Mouse (Mus musculus) spleen, postnatal 14 days (tissue): ENCODE results near the gene Riiad1.

Experiments used
- DNase-seq, 2 experiments: peaks; one replicate each; pipeline ENCODE4 v3.0.0; 2021 to 2022; ENCODE audit warnings: low spot score in 2 of 2

Riiad1 gene

DNA sequence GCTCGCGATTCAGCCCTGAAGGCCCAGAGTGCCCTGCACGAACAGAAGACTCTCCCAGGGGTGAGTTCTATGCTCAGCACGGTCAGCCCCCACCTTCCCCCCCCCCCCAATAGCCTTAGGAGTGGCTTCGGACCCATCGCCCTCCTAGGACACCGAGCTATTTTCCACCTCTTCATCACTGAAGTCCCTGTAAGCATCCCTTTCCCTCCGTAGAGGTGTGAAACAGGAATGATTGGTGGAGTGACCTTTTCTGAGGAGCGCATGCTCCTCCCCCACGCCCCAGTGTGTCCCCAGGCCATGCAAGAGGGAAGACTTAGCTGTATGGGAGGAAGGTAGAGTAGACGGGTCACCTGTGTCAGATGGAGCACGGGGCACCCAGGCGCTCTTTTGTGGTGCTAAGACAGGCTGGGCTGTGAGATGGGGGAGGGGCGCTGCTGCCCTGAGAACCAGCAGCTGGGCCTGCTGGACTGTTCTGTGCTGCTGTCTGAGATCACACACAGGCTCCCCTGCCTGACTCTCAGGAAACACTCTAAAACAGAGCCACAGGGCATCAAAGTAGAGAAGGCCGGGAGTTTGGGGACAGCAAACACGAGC, at the start of gene Riiad1:
Gene Riiad1 (minus strand): TSS at position 51 of the 594 bp plus-strand sequence.
- no peak for DNase-seq

DNA sequence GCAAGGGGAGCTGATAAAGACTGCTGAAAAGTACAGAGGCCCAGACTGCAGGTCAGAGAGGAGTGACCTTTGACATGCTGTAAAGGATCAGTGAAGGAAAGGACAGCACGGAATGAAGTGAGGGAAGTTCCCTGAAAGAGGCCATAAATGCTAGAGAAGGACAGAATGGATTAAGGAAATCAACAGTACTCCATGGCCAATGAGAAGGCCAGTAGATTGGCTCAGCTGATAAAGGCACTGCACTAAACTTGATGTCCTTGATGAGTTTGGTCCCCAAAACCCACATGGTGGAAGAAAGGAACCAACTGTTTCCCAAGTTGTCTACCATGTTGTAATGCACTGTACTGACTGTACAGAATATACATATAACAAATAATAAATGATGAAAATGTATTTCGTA, 46.6 kb upstream of the Riiad1 start:
- no peak for DNase-seq

DNA sequence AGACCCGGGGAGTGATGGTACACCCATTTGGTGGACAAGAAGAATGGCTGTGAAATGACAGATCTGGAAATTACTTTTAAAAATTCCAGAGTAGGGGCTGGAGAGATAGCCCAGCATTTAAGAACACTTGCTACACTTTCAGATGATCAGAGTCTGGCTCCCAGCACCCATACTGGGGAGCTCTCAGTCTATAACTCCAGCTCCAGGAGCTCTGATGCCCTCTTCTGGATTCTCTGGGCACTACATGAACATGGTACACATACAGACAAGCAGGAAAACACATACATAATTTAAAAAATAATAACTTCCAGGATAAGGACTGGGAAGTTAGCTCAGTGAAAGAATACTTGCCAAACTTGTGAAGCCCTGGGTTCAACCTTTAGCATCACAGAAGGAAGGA, 26.5 kb upstream of the Riiad1 start:
- no peak for DNase-seq

DNA sequence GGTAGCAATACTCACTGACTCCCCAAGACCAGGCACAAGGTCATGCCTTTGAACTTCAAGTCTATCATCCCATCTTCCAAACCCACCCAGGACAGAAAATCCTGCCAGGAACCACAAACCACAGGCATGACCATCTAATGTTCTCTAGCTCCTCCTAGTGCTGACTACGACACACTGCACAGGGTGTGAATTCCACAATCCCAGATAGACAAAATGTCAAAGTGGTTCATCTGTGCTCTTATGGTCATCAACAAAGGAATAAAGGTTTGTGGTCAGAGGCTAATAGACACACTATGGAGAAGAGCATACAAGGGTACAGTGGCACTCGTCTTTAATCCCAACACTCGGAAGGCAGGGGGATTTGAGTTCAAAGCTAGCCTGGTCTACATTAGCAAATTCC, 22.1 kb upstream of the Riiad1 start:
- no peak for DNase-seq

DNA sequence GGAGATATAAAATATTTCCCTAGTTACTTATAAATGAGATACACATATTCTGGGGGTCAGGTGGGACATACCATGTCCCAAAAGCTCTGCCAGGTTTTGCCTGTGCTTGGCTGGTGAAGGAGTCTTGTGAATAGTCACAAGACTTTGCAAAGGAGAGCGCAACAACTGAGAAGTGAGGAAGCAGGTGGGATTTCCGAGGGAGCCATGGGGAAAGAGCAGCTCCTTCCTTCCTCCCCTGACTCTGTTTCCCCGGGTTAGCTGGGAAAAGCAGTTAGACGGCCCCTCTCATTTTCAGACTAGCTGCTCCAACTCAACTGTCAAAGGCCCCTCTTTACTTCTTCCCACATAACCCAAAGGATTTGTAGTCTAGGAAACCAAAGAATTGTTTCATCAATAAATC, 17.0 kb upstream of the Riiad1 start:
- DNase-seq = no peak

DNA sequence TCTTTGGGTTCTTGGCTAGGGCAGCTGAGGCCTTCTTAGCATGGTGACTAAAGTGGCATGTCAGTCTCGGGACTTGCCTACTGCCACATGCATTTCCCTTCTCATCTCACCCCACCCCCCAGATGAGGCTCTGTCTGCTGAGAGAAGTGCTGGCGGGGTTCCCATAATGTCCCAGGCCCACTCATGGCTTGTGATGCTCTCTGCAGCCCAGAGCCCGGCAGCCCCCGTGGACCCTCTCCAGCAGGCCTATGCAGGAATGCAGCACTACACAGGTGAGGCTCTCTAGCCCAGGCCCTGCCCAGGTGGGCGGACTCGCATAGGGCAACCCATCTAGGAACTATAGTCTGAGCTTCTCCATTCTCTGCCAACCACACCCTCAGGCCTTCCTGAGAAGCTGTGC, 7.4 kb upstream of the Riiad1 start:
- no peak for DNase-seq

DNA sequence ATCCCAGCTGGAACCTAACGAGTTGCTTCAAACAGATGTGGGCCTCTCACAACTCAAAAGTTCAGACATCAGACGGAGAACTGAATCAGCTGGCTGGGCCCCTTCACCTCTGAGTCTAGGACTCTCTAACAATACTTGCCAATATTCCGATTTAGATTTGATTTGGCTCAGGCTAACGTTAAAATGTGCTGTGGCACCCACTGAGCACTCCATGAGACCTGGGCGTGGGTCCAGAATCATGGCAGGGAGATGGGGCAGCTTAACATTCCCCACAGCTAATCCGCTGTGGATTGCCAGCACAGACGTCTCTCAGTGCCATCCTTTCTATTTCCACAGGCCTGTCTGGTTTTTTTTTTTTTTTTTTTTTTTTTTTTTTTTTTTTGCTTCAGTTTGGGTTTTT, 5.8 kb upstream of the Riiad1 start:
- no peak for DNase-seq

DNA sequence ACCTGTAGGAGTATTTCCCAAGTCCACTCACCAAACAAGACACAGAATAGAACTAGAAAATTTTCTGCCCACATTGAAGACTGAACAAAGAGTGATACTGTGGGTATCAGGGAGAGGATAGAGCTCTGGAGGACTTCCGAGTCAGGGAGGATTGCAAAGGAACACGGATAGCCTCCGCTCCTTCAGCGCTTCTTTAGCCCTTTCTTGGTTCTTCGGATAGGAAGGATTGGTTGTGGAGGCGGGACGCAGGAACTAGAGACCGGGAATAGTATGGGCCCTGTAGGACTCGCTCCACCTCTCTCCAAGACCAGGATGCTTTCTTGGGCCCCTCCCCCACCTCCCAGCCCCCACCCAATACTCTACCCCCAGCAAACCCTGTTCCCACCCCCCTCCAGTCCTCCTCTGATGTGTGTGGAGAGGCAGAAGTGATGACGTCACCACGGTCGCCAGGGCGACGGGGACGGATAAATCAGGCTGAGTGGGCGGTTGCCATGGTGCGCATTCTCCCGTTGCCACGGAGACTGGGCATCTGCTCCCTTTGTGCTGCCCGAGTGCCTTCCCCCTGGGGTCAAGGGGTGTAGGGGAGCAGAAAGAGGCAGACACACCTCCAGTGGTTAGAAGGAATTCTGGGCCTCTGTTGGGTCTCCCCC, 3.8 kb upstream of the Riiad1 start:
- DNase-seq = no peak

DNA sequence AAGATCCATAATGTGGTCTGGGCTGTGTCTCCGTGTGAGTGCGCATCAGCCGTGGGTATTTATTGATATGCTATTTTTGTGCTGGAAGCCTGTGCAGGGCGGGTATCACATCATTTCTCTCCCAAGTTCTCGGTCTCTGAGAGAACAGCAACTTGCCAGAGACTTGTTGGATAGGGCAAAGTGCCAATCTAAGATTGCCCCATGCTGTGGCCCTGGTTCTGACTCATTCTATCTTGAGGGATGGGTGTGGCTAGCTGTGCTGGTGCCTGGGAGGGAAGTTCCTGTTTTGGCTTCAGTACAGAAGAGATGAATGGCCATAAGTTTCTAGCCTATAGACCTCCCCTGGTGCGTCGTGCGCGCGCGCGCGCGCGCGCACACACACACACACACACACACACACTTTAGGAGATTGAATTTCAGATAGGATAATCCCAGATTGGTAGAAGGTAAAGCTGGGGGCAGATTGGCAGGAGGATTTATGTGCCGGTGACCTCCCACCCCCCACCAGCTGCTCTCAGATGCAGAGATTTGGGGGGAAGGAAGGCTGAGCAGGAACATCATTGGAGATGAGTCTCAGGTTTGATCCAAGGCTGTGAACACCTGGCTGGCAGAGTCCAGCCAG, 2.7 kb upstream of the Riiad1 start:
- DNase-seq = no peak

DNA sequence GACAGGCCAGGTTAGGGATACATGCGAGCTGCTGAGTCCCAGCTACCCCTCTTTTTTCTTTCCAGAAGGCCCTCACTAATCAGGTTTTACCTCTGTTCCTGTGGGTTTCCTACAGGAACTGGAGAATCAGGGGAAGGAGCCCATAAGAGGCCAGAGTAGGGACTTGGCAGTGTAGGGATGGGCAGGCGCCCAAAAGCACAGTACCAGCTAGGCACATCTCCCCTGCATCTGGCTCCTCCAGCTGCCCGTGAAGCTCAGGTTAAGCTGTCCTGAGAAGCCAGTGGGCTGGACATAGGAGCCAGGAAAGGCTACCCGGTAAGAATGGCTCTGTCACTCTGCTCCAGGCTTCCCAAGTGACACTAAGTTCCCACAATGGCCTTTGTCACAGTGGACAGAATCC, 1.3 kb upstream of the Riiad1 start:
- DNase-seq = no peak

DNA sequence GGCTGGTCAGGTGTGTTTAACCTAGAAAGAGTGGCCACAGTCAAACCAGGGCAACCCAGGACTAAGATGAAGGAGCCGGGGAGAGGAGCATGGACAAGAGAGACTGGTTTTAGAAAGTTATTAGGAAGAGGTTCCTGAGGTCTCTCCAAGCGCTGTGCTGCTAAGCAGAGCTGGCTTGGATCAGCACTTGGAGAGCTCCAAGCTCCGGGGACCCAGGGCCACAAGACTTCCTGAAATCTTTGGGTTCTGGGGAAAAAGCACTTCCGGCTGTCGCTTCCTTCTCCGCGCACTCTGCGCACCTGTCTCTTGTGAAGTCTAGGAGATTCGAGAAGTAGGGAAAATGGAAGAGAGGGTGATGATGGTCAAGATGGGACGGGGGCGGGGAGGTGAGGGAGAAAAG, 577 bp downstream of the Riiad1 start:
- no peak for DNase-seq

DNA sequence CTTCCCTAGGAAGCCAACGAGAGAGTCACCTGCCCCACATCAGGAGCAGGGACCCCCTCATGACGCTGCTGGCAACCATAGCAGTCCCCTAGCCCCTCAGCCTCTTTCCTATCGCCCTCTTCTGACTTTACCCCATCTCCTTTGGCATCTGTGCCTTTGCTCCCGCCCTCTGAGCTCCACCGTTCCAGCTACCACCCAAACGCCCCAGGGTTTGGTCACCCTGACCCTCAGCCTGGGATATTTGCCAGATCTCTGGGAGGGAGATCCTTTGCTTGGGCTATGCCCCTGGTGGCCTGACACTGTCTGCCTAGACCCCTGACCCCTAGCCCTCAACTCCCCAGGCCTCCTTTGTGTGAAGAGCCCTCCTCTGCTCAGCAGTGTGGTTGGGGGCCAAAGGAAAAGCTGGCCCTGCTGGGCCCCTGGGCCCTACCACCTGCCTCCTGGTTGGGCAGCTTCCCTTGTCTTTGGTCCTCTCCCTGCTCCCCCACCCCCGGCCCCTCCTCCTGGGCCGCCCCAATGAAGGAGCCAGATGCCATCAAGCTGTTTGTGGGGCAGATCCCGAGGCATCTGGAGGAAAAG, 1.5 kb downstream of the Riiad1 start:
- DNase-seq = no peak

DNA sequence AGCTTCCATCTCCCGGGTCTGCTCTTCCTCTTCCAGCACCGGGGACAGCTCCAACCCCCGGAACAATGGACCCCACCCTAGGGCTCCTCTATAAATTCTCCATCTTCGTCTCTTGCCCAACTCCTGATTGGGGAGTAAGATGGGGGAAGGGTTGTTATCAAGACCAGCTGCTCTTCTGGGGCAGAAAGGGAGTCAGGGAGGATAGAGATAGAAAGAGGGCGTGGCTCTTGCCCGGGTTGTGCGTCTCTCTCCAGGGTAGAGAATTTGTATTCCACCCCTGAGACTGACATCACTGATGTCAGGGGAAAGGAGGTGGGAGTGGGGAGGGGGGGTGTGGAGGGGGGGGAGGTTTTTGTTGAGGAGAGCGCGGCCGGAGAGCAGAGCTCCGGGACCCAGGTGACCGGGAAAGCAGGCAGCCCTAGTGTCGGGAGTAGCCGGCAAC, 2.1 kb downstream of the Riiad1 start, which contains the start of gene Celf3:
Gene Celf3 (plus strand): TSS at position 315 of the 442 bp plus-strand sequence.
- DNase-seq = no peak

DNA sequence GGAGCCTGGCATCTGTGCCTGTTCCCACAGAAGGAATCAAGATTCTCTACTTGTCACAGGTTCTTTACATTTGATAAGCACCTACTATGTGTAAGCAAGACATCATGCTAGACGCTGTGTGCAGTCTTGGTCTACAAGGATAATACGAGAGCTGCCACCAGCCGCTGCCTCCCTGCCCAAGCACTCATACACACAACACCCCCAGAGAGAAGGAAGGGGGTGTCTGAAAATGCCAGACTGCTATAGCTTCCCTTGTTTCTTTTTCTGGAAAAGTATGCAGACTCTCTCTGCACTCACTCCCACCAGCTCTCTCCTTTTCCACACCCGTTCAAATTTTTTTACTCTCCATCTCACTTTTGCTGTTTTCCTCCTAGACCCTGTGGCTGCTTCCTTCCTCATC, 2.7 kb downstream of the Riiad1 start:
- DNase-seq = no peak

DNA sequence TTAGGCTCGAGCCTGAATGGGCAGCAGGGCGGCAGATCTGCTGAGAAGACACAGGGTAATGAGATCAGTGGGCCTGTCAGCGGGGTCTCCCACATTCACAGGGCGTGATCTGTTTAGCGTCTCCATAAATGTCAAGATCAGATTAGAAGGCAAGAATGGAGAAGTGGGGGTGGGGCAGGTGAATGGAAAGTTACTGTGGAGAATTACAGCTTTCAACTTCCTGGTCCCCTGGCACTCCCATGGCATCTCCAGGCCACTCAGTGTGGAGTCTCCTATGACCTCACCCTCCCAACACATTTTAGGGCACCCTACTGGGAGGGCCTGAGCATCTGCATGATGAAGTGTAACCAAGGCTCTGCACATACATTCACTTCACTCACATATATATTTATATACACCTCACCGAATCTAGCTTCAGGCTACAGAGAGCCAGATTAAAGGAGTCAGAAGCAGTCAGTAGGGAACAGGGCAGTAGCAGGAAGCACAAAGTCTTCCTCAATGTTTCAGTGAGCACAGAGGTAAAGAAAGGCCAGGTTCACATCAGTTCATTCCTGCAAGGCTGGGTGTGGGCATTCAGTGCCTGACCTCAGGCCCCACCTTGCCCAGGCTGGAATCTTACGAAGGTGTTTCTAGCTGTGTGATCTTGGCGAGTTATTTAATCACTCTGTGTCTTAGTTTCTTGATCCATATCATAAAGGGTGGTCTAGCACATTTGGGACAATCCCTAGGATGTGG, 3.7 kb downstream of the Riiad1 start:
- DNase-seq = no peak

DNA sequence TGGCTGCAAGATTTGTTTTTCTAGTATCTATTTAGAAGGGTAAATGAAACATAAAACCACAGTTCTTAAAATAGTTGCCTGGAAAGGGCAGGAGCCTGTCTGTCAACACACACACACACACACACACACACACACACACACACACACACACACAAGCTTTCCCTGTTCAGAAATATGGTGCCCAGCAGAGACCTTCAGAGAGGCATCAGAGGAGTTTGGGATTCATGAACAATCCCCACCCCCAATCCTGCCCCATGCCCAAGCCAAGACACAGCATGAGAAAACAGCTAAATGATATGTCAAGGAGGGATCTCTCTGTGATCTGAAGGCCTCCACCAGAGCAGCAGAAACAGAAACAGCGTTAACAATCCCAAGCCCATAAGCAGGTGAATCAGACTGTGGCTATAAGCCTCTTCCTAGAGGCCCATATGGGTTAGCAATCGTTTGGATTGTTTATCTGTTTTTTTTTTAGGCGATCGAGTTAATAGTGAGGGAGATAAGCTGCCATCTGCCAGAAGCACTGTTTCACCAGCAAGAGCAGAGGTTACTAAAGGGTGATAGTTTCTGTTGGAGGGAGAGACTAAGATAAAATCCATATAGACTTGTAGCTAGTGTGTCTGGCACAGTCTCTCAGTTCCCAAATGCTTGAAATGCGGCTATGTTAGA, 6.4 kb downstream of the Riiad1 start:
- DNase-seq = no peak

DNA sequence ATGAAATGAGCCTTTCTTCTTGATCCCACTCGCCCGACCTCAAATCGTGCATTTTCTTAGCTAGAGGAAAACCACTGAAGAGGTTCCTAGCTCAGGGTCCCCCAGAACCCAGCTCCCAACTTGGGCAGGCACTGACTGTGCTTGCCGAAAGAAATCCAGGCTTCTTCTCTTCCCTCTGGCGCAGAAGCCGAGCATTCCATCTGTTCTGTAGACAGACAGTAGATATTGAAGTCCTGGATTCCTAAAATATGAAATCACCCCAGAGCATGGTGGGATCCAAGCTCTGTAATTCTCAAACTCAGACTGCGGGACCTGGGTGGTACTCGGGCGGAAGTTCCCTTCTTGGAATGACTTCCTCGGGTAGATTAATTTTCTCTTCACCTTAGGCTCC, 7.0 kb downstream of the Riiad1 start:
- DNase-seq = no peak

DNA sequence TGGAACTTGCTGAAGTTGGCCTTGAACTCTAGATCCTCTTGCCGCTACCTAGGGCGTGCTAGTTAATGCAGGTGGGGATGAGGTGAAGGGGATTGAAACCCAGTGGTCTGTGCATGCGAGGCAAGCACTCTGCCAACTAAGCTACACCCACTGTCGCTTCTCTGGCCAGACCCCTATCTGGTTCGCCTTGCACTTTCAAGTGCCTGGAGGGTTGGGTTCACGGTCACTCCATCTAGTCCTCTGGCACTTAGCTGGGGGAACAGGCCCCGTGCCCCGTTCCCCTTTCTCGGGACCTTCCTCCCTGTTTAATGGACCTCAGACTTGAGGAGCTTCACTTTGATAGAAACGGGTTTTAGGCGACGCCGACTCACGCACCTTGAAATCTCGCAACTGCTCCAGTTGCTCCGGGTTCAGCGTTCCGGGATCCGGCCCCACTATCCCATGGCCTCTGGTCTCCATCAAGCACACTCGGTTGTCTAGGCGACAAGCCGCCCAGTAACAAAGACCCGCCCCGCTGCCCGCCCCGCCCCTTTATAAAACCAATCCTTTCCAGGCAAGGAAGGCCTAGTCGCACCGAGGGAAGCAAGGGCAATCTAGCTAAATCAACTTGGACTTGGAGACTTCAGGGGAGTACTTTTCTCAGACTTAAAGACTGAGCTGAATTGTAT, 7.6 kb downstream of the Riiad1 start:
- DNase-seq = no peak

DNA sequence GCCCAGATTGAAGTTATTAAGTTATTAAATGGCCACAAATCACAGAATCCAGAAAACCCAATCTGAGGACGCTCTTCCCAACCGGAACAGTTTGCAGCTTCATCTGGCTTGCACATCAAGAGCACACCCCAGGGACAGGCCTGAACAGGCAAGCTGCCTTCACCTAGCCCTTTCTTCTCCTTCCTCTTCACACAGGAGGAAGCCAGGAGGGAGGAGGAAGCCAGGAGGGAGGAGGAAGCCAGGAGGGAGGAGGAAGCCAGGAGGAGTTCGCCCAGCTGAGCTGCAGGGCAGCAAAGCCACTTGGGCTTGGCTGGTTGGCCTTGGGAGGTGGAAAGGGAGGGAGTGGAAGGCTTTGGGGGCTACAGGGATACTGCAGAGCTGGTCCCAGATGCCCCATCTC, 11.2 kb downstream of the Riiad1 start:
- no peak for DNase-seq

DNA sequence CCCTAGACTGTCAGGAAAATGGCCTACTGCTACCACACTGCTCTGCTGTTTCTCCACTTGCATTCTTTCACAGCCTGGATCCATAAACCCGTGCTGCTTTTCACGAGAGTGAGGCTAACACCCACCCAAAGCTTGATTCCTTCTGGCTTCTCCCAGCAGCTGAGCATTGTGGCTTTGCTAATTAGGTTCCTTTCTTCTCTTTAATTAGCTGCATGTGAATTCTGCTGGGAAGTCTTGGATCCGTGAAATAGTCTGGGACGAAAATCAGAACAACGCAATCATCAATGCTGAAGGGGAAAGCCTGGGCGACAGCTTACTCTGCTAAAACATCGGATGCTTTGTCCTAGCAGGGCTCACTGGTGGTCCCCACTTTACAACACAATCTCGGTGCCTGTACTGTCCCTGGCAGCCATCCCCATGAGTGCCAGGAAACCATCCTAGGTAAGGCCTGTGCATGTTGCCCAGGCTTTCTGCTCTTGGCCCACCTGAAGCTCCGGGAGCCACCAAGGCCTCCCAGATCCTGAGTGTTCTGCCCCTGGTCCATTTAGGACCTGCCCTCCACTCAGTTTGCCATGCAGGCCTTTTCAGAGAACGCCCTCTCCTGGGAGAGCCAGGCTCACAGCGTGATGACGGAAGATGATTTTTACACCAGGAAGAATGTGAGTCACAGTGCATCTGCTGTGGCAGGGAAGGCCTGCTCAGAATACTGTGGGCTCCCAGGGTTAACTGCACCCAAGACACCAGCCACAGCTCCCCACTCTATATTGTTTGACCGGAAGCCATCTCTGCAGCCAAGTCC, 14.3 kb downstream of the Riiad1 start:
- no peak for DNase-seq
